Mouse (Mus musculus): ENCODE results near the gene Wipf2. TPM values are rescaled to one million over a fixed set of nuclear protein-coding genes. Genes with fewer than 3 reads are reported as not detected.
"Not testable (repeated sequence)": the region's sequence is repeated elsewhere in the genome, so short reads cannot be mapped to it uniquely, and the experiment has no call there.

Gene Wipf2
- polyA plus RNA-seq, 1 experiment: 36.5 TPM

GRCm38 (mm10) chr11:98932293-98933091, 69.1 kb downstream of the Wipf2 start:
- Histone ChIP-seq H3K9ac (ENCODE audit: low read depth, poor library complexity, severe bottlenecking) (peak overlapping the region; percentile 13; the same call in 1 of the 2 replicates), H3K9me3 (replicated peaks; ENCODE audit: control insufficient read depth, insufficient read depth, low read length, poor library complexity, severe bottlenecking) (no peaks in the 10 kb centered on the region), H3K4me1 (ENCODE audit: control insufficient read depth, insufficient read depth, low read length) (peaks cover 9% of the 10 kb centered on the region), H3K36me3 (ENCODE audit: control insufficient read depth, insufficient read depth, low read length, poor library complexity, severe bottlenecking) (no peaks in the 10 kb centered on the region), H3K4me3 (ENCODE audit: low read depth, low read length) (no peak overlapping the region), H3K27ac (ENCODE audit: insufficient read depth, low read length) (no peak overlapping the region), H3K27me3 (ENCODE audit: control insufficient read depth, insufficient read depth, low read length, poor library complexity, severe bottlenecking) (no peaks in the 10 kb centered on the region)
- TF ChIP-seq POLR2A (IDR thresholded peaks at IDR 0.05; ENCODE audit: insufficient read depth, low read length) (no peak), EP300 (IDR thresholded peaks at IDR 0.05; ENCODE audit: insufficient read depth, low read depth, low read length) (peak; percentile 50; the same call in 1 of the 2 replicates)

GRCm38 (mm10) chr11:98933151-98933550, 69.7 kb downstream of the Wipf2 start:
- Histone ChIP-seq H3K4me3 (ENCODE audit: low read depth, low read length) (no peak overlapping the region), H3K4me1 (ENCODE audit: control insufficient read depth, insufficient read depth, low read length) (peaks cover 9% of the 10 kb centered on the region), H3K27ac (ENCODE audit: insufficient read depth, low read length) (no peak overlapping the region), H3K36me3 (ENCODE audit: control insufficient read depth, insufficient read depth, low read length, poor library complexity, severe bottlenecking) (no peaks in the 10 kb centered on the region), H3K9ac (ENCODE audit: low read depth, poor library complexity, severe bottlenecking) (peak overlapping the region; percentile 13; the same call in 1 of the 2 replicates), H3K27me3 (ENCODE audit: control insufficient read depth, insufficient read depth, low read length, poor library complexity, severe bottlenecking) (no peaks in the 10 kb centered on the region), H3K9me3 (replicated peaks; ENCODE audit: control insufficient read depth, insufficient read depth, low read length, poor library complexity, severe bottlenecking) (no peaks in the 10 kb centered on the region)
- TF ChIP-seq POLR2A (IDR thresholded peaks at IDR 0.05; ENCODE audit: insufficient read depth, low read length) (no peak), EP300 (IDR thresholded peaks at IDR 0.05; ENCODE audit: insufficient read depth, low read depth, low read length) (no peak), CTCF (IDR thresholded peaks at IDR 0.05; ENCODE audit: low read depth, low read length) (peak; percentile 49)

GRCm38 (mm10) chr11:98933847-98934246, 70.4 kb downstream of the Wipf2 start:
- H3K27ac ChIP-seq (ENCODE audit: insufficient read depth, low read length); H3K27me3 ChIP-seq (ENCODE audit: control insufficient read depth, insufficient read depth, low read length, poor library complexity, severe bottlenecking); H3K4me1 ChIP-seq (ENCODE audit: control insufficient read depth, insufficient read depth, low read length): not testable (repeated sequence)

GRCm38 (mm10) chr11:98934367-98934766, 70.9 kb downstream of the Wipf2 start:
- Histone ChIP-seq H3K27ac (ENCODE audit: insufficient read depth, low read length) (no peak overlapping the region), H3K9me3 (replicated peaks; ENCODE audit: control insufficient read depth, insufficient read depth, low read length, poor library complexity, severe bottlenecking) (no peaks in the 10 kb centered on the region), H3K36me3 (ENCODE audit: control insufficient read depth, insufficient read depth, low read length, poor library complexity, severe bottlenecking) (no peaks in the 10 kb centered on the region), H3K4me1 (ENCODE audit: control insufficient read depth, insufficient read depth, low read length) (peaks cover 10% of the 10 kb centered on the region), H3K4me3 (ENCODE audit: low read depth, low read length) (no peak overlapping the region), H3K9ac (ENCODE audit: low read depth, poor library complexity, severe bottlenecking) (no peak overlapping the region), H3K27me3 (ENCODE audit: control insufficient read depth, insufficient read depth, low read length, poor library complexity, severe bottlenecking) (no peaks in the 10 kb centered on the region)
- TF ChIP-seq CTCF (IDR thresholded peaks at IDR 0.05; ENCODE audit: low read depth, low read length): no peak
- TF ChIP-seq EP300 (IDR thresholded peaks at IDR 0.05; ENCODE audit: insufficient read depth, low read depth, low read length): no peak
- TF ChIP-seq POLR2A (IDR thresholded peaks at IDR 0.05; ENCODE audit: insufficient read depth, low read length): no peak

More at GRCm38 (mm10) chr11:98933847-98934246, 70.4 kb downstream of the Wipf2 start:
- H3K36me3 ChIP-seq (ENCODE audit: control insufficient read depth, insufficient read depth, low read length, poor library complexity, severe bottlenecking); H3K4me3 ChIP-seq (ENCODE audit: low read depth, low read length); H3K9me3 ChIP-seq (replicated peaks; ENCODE audit: control insufficient read depth, insufficient read depth, low read length, poor library complexity, severe bottlenecking); H3K9ac ChIP-seq (ENCODE audit: low read depth, poor library complexity, severe bottlenecking): not testable (repeated sequence)

- H3K4me3 ChIP-seq (ENCODE audit: low read depth, low read length): no peak overlapping the region
- no peaks in the 10 kb centered on the region for H3K36me3 ChIP-seq (ENCODE audit: control insufficient read depth, insufficient read depth, low read length, poor library complexity, severe bottlenecking)
- H3K9me3 ChIP-seq (replicated peaks; ENCODE audit: control insufficient read depth, insufficient read depth, low read length, poor library complexity, severe bottlenecking): no peaks in the 10 kb centered on the region
- H3K27me3 ChIP-seq (ENCODE audit: control insufficient read depth, insufficient read depth, low read length, poor library complexity, severe bottlenecking): no peaks in the 10 kb centered on the region
- H3K9ac ChIP-seq (ENCODE audit: low read depth, poor library complexity, severe bottlenecking): no peak overlapping the region
- H3K4me1 ChIP-seq (ENCODE audit: control insufficient read depth, insufficient read depth, low read length): peaks cover 14% of the 10 kb centered on the region
- no peak overlapping the region for H3K27ac ChIP-seq (ENCODE audit: insufficient read depth, low read length)
- TF ChIP-seq CTCF (IDR thresholded peaks at IDR 0.05; ENCODE audit: low read depth, low read length) (no peak), POLR2A (IDR thresholded peaks at IDR 0.05; ENCODE audit: insufficient read depth, low read length) (no peak), EP300 (IDR thresholded peaks at IDR 0.05; ENCODE audit: insufficient read depth, low read depth, low read length) (no peak)
These were observed 71.7 kb downstream of the Wipf2 start for GRCm38 (mm10) chr11:98935123-98935522.

GRCm38 (mm10) chr11:98936170-98936569, 72.7 kb downstream of the Wipf2 start:
- no peaks in the 10 kb centered on the region for H3K27me3 ChIP-seq (ENCODE audit: control insufficient read depth, insufficient read depth, low read length, poor library complexity, severe bottlenecking)
- no peak overlapping the region for H3K27ac ChIP-seq (ENCODE audit: insufficient read depth, low read length)
- H3K9me3 ChIP-seq (replicated peaks; ENCODE audit: control insufficient read depth, insufficient read depth, low read length, poor library complexity, severe bottlenecking): no peaks in the 10 kb centered on the region
- H3K4me1 ChIP-seq (ENCODE audit: control insufficient read depth, insufficient read depth, low read length): peaks cover 17% of the 10 kb centered on the region
- peak overlapping the region; percentile 50 for H3K4me3 ChIP-seq (ENCODE audit: low read depth, low read length)
- TF ChIP-seq EP300 (IDR thresholded peaks at IDR 0.05; ENCODE audit: insufficient read depth, low read depth, low read length): peak; percentile 56; the same call in 1 of the 2 replicates
- TF ChIP-seq POLR2A (IDR thresholded peaks at IDR 0.05; ENCODE audit: insufficient read depth, low read length): no peak
- no peaks in the 10 kb centered on the region for H3K36me3 ChIP-seq (ENCODE audit: control insufficient read depth, insufficient read depth, low read length, poor library complexity, severe bottlenecking)
- peak overlapping the region; percentile 24 for H3K9ac ChIP-seq (ENCODE audit: low read depth, poor library complexity, severe bottlenecking)
